ENCODE assay signal across 8 mouse cellular contexts in the genomic region with DNA sequence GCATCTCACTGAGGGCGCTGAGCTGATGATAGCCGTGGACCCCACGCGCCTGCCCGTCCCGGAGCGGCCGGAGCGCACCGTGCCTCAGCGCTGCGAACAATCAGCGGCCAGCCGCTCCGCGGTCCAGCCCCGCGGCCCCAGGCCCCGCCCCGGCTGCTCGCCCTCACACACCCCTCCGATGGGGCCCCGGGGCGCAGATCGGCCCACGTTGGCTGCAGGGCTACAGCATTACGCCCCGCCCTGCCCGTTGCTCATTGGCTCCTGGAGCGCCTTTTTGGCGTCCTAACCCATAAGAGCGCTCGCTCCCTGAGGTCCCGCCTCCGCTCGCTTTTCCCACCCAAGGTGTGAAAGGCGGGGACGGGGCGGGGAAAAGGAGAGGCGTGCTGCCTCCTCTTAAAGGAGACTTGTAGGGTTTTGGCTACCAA. TPM values are rescaled to one million over a fixed set of nuclear protein-coding genes. Genes with fewer than 3 reads are reported as not detected.
DNase-seq lines count a peak whose midpoint lies in the region; ATAC-seq lines count a peak whose summit lies in the region.

A gene (minus strand): TSS at position 92 of the 425 bp plus-strand sequence.

- ATAC-seq in forebrain, embryonic 14.5 days = peak; percentile 99
- peak; percentile 97 for ATAC-seq in liver, embryonic 15.5 days (ENCODE audit: insufficient read depth)
- peak; percentile 99 for ATAC-seq in neural tube, embryonic 11.5 days (ENCODE audit: insufficient read depth, low FRiP score, low TSS enrichment)
- ATAC-seq in stomach, embryonic 16.5 days (ENCODE audit: insufficient read depth, low FRiP score) = peak; percentile 97

- peak within 1 kb of the TSS; percentile 93 for H3K4me3 ChIP-seq in forebrain, embryonic 14.5 days (ENCODE audit: low read depth, low read length)
- peak within 1 kb of the TSS; percentile 71 for H3K4me3 ChIP-seq in liver, embryonic 15.5 days (replicated peaks)
- H3K4me3 ChIP-seq in neural tube, embryonic 11.5 days (ENCODE audit: low read depth, low read length) = peak within 1 kb of the TSS; percentile 97
- H3K4me3 ChIP-seq in stomach, embryonic 16.5 days (replicated peaks; ENCODE audit: low read length) = peak within 1 kb of the TSS; percentile 88

- no peaks in the 10 kb centered on the region for H3K27me3 ChIP-seq in forebrain, embryonic 14.5 days (replicated peaks; ENCODE audit: control insufficient read depth, insufficient read depth, low read length)
- H3K27me3 ChIP-seq in liver, embryonic 15.5 days = peaks cover 64% of the 10 kb centered on the region
- H3K27me3 ChIP-seq in neural tube, embryonic 11.5 days (ENCODE audit: control insufficient read depth, insufficient read depth, low read length) = no peaks in the 10 kb centered on the region
- no peaks in the 10 kb centered on the region for H3K27me3 ChIP-seq in stomach, embryonic 16.5 days (ENCODE audit: control insufficient read depth, insufficient read depth, low read length)

- H3K9ac ChIP-seq in forebrain, embryonic 14.5 days (ENCODE audit: low read length) = peak within 1 kb of the TSS; percentile 92
- peak within 1 kb of the TSS; percentile 64 for H3K9ac ChIP-seq in liver, embryonic 15.5 days
- peak within 1 kb of the TSS; percentile 90 for H3K9ac ChIP-seq in neural tube, embryonic 11.5 days (ENCODE audit: low read length)
- H3K9ac ChIP-seq in stomach, embryonic 16.5 days (ENCODE audit: low read length) = peak within 1 kb of the TSS; percentile 97

- H3K9me3 ChIP-seq in forebrain, embryonic 14.5 days (replicated peaks; ENCODE audit: control insufficient read depth, low read length) = no peaks in the 10 kb centered on the region
- no peaks in the 10 kb centered on the region for H3K9me3 ChIP-seq in liver, embryonic 15.5 days (replicated peaks)
- no peaks in the 10 kb centered on the region for H3K9me3 ChIP-seq in neural tube, embryonic 11.5 days (ENCODE audit: control insufficient read depth, low read length)
- no peaks in the 10 kb centered on the region for H3K9me3 ChIP-seq in stomach, embryonic 16.5 days (replicated peaks; ENCODE audit: control insufficient read depth, low read length)

- H3K27ac ChIP-seq in forebrain, embryonic 14.5 days (ENCODE audit: low read depth, low read length) = peak within 1 kb of the TSS; percentile 84
- H3K27ac ChIP-seq in liver, embryonic 15.5 days (replicated peaks) = peak within 1 kb of the TSS; percentile 2; the same call in 1 of the 2 replicates
- H3K27ac ChIP-seq in neural tube, embryonic 11.5 days (ENCODE audit: low read depth, low read length) = peak within 1 kb of the TSS; percentile 85
- H3K27ac ChIP-seq in stomach, embryonic 16.5 days (ENCODE audit: low read length) = peak within 1 kb of the TSS; percentile 93

- peak; percentile 99 for DNase-seq in ES-CJ7 (ENCODE audit: low read depth, low spot score)
- peak; percentile 99 for DNase-seq in cerebellum, adult 11-12 months
- peak; percentile 100 for DNase-seq in forebrain, embryonic 14.5 days (ENCODE audit: low spot score)
- peak; percentile 98 to 99 for DNase-seq in heart, postnatal 10 days
- peak; percentile 99 for DNase-seq in kidney, postnatal 4 days
- DNase-seq in neural tube, embryonic 11.5 days (ENCODE audit: low spot score) = peak; percentile 100

- under 1% methylated on average over 30 of the region's 40 CpGs for WGBS in forebrain, embryonic 14.5 days
- under 1% methylated on average over 40 of the region's 40 CpGs for WGBS in liver, embryonic 15.5 days (ENCODE audit: insufficient replicate concordance)
- WGBS in neural tube, embryonic 11.5 days = under 1% methylated on average over 37 of the region's 40 CpGs
- WGBS in stomach, embryonic 16.5 days = under 1% methylated on average over 40 of the region's 40 CpGs

- H3K36me3 ChIP-seq in forebrain, embryonic 14.5 days (ENCODE audit: control insufficient read depth, insufficient read depth, low read length) = no peaks in the 10 kb centered on the region
- no peaks in the 10 kb centered on the region for H3K36me3 ChIP-seq in liver, embryonic 15.5 days (replicated peaks)
- no peaks in the 10 kb centered on the region for H3K36me3 ChIP-seq in neural tube, embryonic 11.5 days (ENCODE audit: control insufficient read depth, insufficient read depth, low read length)
- no peaks in the 10 kb centered on the region for H3K36me3 ChIP-seq in stomach, embryonic 16.5 days (ENCODE audit: control insufficient read depth, insufficient read depth, low read length)

- peak within 1 kb of the TSS; percentile 95 for H3K4me2 ChIP-seq in forebrain, embryonic 14.5 days (ENCODE audit: low read length)
- H3K4me2 ChIP-seq in liver, embryonic 15.5 days = peak within 1 kb of the TSS; percentile 83
- peak within 1 kb of the TSS; percentile 61 for H3K4me2 ChIP-seq in neural tube, embryonic 11.5 days (ENCODE audit: low read depth)
- H3K4me2 ChIP-seq in stomach, embryonic 16.5 days (ENCODE audit: low read depth, low read length) = peak within 1 kb of the TSS; percentile 74

- H3K4me1 ChIP-seq in forebrain, embryonic 14.5 days (ENCODE audit: control insufficient read depth, insufficient read depth, low read length) = peaks cover 23% of the 10 kb centered on the region
- peaks cover 43% of the 10 kb centered on the region for H3K4me1 ChIP-seq in liver, embryonic 15.5 days (replicated peaks)
- peaks cover 36% of the 10 kb centered on the region for H3K4me1 ChIP-seq in neural tube, embryonic 11.5 days (ENCODE audit: control insufficient read depth, insufficient read depth, low read length)
- H3K4me1 ChIP-seq in stomach, embryonic 16.5 days (ENCODE audit: control insufficient read depth, insufficient read depth, low read length) = peaks cover 31% of the 10 kb centered on the region

- intact Hi-C loops in heart, postnatal 10 days (cut with DNase I) = loop anchor here (2.0 kb wide), 1 partner anchor 77 kb away; no protein-coding TSS in a partner anchor

RNA-seq across cellular contexts. Expression of the gene that starts here (rescaled TPM):
- polyA plus RNA-seq in forebrain, embryonic 14.5 days (2014; fragmentation: Nextera tagmentation; extraction: Ambion mirVana) = 8.5 and 9.5 TPM in 2 replicates
- total RNA-seq in heart, postnatal 10 days (2021) = 10 to 100 TPM; 27.3 to 27.7 TPM
- 2.7 and 4.5 TPM in 2 replicates for polyA plus RNA-seq in liver, embryonic 15.5 days (2015; fragmentation: Nextera tagmentation; extraction: Ambion mirVana)
- 29.6 and 31.2 TPM in 2 replicates for polyA plus RNA-seq in neural tube, embryonic 11.5 days (2014; fragmentation: Nextera tagmentation; extraction: Ambion mirVana)
- 18.3 and 24.0 TPM in 2 replicates for polyA plus RNA-seq in stomach, embryonic 16.5 days (2015; fragmentation: Nextera tagmentation; extraction: Ambion mirVana)

Comparison
In these comparisons a context has a peak if more than half of its experiments do, and no peak if none do; other contexts are left out.
1. Peak in every context shown above with its lines: DNase-seq, ATAC-seq, H3K4me3 ChIP-seq and H3K27ac ChIP-seq.
2. H3K27ac ChIP-seq: peak in every context shown above with its lines; median percentile 93 in stomach, embryonic 16.5 days; 85 in neural tube, embryonic 11.5 days; 84 in forebrain, embryonic 14.5 days; 2 in liver, embryonic 15.5 days.